Mouse (Mus musculus) kidney, embryonic 16.5 days (tissue): ENCODE measurements at regions not wholly inside any gene's neighbourhood (a gene's known extent, or its start where the extent isn't known, plus 50 kb on each side); places are given as distances from the start of the nearest gene placed in this dataset.
"Not testable (repeated sequence)": the region's sequence is repeated elsewhere in the genome, so short reads cannot be mapped to it uniquely, and the experiment has no call there.

ENCODE experiments used
- ATAC-seq: fragments of 200-750 bp; cut with Nextera tagmentation; 2 replicates; pipeline ENCODE4 v1.8.0; 2017; ENCODE audit warnings: moderate TSS enrichment; ENCODE audit not compliant: low FRiP score, low TSS enrichment
- H3K27ac ChIP-seq: fragments of 300-500 bp; sonication (generic); 2 replicates; pipeline ENCODE4 v1.5.1; 2014; ENCODE audit warnings: low read length
- H3K27me3 ChIP-seq: fragments of 300-500 bp; sonication (generic); 2 replicates; pipeline ENCODE4 v1.6.1; 2014; ENCODE audit warnings: low read length, control low read depth, mixed read lengths; ENCODE audit not compliant: insufficient read depth
- H3K36me3 ChIP-seq: fragments of 300-500 bp; sonication (generic); 2 replicates; pipeline ENCODE4 v1.6.1; 2014; ENCODE audit warnings: low read length, control low read depth, mixed read lengths; ENCODE audit not compliant: insufficient read depth
- H3K4me1 ChIP-seq: fragments of 300-500 bp; sonication (generic); 2 replicates; pipeline ENCODE4 v1.6.1; 2014; ENCODE audit warnings: low read length, control low read depth, mixed read lengths; ENCODE audit not compliant: insufficient read depth
- H3K4me2 ChIP-seq: fragments of 300-500 bp; sonication (generic); replicated peaks from 2 replicates; pipeline ENCODE4 v1.6.1; 2014; ENCODE audit warnings: low read depth, low read length
- H3K4me3 ChIP-seq: fragments of 300-500 bp; sonication (generic); 2 replicates; pipeline ENCODE4 v1.5.1; 2014; ENCODE audit warnings: mild to moderate bottlenecking, low read length
- H3K9ac ChIP-seq: fragments of 300-500 bp; sonication (generic); replicated peaks from 2 replicates; pipeline ENCODE4 v1.6.1; 2014; ENCODE audit warnings: low read length
- H3K9me3 ChIP-seq: fragments of 300-500 bp; sonication (generic); 2 replicates; pipeline ENCODE4 v1.6.1; 2016; ENCODE audit warnings: low read length, control low read depth
- WGBS: fragments of 180-500 bp; shearing (Covaris S2); extraction: QIAGEN DNeasy Blood & Tissue Kit; methylation state at CpG from one replicate; pipeline ENCODE4 v1.1.7; 2014; 5-methylcytosine and 5-hydroxymethylcytosine counted together

DNA sequence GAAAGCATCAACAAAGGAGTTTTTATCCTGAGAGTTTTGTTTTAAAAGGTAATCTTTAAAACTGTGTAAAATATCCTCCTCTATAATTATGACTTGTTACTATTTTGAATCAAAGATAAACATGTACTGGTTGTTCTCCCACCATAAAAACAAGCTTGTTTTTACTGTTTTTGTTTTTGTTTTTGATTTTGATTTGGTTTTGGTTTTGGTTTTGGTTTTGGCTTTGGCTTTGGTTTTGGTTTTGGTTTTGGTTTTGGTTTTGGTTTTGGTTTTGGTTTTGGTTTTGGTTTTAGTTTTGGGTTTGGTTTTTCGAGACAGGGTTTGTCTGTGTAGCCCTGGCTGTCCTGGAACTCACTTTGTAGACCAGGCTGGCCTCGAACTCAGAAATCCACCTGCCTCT lies 120.9 kb upstream of the Slc13a1 start:
- H3K27me3 ChIP-seq, H3K36me3 ChIP-seq, H3K4me3 ChIP-seq, H3K4me2 ChIP-seq, ATAC-seq, H3K9ac ChIP-seq, H3K9me3 ChIP-seq, H3K4me1 ChIP-seq, H3K27ac ChIP-seq: not testable (repeated sequence)
- 93% methylated on average over 2 of the region's 2 CpGs for whole genome bisulfite sequencing

DNA sequence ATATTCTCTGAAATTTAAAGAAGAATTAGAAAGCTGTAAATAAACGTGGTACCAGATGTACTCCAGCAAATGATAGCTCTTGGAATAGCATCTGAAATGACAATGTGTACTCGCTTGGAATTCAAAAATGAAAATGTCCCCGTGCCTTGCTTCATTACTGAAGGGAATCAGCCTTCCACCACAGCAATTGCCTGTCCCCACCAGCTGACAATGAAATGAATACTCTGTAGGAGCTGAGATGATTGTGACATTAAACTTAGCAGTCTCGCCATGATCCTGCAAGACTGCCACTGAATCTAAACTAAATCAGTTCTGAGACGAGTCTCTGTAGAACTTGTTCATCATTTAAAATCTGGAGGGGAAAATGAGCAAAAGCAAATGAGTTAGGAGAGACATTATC lies 104.9 kb upstream of the Slc13a1 start:
- H3K4me3 ChIP-seq, result no peak overlapping the region
- no peaks in the 10 kb centered on the region for H3K9me3 ChIP-seq
- H3K27ac ChIP-seq, result no peak overlapping the region
- H3K27me3 ChIP-seq, result no peaks in the 10 kb centered on the region
- 75% methylated on average over 5 of the region's 5 CpGs for WGBS
- no peak for ATAC-seq
- H3K4me2 ChIP-seq, result no peak overlapping the region
- no peaks in the 10 kb centered on the region for H3K36me3 ChIP-seq
- no peak overlapping the region for H3K9ac ChIP-seq
- H3K4me1 ChIP-seq, result no peaks in the 10 kb centered on the region

- no peak overlapping the region for H3K4me3 ChIP-seq
Observed at GRCm38 (mm10) chr6:24269633-24270032, 101.7 kb upstream of the Slc13a1 start.

GRCm38 (mm10) chr6:24263796-24264195 lies 95.9 kb upstream of the Slc13a1 start:
- H3K4me2 ChIP-seq, result no peak overlapping the region
- no peaks in the 10 kb centered on the region for H3K9me3 ChIP-seq
- H3K36me3 ChIP-seq, result no peaks in the 10 kb centered on the region
- no peak overlapping the region for H3K27ac ChIP-seq
- no peaks in the 10 kb centered on the region for H3K4me1 ChIP-seq
- H3K4me3 ChIP-seq, result no peak overlapping the region
- H3K9ac ChIP-seq, result no peak overlapping the region
- H3K27me3 ChIP-seq, result no peaks in the 10 kb centered on the region
- 35% methylated on average over 4 of the region's 4 CpGs for WGBS
- no peak for ATAC-seq

More at GRCm38 (mm10) chr6:24269633-24270032, 101.7 kb upstream of the Slc13a1 start:
- Histone ChIP-seq H3K27me3 (no peaks in the 10 kb centered on the region), H3K27ac (no peak overlapping the region), H3K9me3 (no peaks in the 10 kb centered on the region), H3K9ac (no peak overlapping the region), H3K4me1 (no peaks in the 10 kb centered on the region), H3K4me2 (no peak overlapping the region), H3K36me3 (no peaks in the 10 kb centered on the region)
- no peak for ATAC-seq
- 68% methylated on average over 3 of the region's 3 CpGs for WGBS

DNA sequence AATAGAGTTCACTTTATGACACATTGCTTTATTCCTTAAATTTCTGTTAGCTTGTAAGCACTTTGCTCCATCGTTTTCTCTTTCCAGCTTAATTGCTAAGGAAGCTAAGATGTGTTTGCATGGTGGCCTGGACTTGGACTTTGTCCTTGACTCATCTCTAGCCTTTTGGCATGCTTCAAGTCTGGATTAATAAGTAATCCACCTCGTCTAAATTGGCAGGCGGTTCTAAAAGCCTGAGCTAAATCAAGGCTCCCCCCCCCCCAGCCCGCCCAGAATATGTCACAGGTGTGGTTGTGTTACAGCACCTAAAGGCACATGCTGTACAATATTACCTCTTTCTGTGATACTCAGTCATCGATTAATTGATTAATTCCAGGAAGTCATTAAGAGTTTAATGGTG lies 94.7 kb upstream of the Slc13a1 start:
- H3K27me3 ChIP-seq, result no peaks in the 10 kb centered on the region
- H3K9me3 ChIP-seq, result no peaks in the 10 kb centered on the region
- H3K36me3 ChIP-seq, result no peaks in the 10 kb centered on the region
- H3K9ac ChIP-seq, result no peak overlapping the region
- no peaks in the 10 kb centered on the region for H3K4me1 ChIP-seq
- H3K4me2 ChIP-seq, result no peak overlapping the region
- WGBS, result 67% methylated on average over 5 of the region's 5 CpGs
- peak; percentile 77; the same call in 1 of the 2 replicates for ATAC-seq
- H3K27ac ChIP-seq, result no peak overlapping the region
- H3K4me3 ChIP-seq, result no peak overlapping the region

DNA sequence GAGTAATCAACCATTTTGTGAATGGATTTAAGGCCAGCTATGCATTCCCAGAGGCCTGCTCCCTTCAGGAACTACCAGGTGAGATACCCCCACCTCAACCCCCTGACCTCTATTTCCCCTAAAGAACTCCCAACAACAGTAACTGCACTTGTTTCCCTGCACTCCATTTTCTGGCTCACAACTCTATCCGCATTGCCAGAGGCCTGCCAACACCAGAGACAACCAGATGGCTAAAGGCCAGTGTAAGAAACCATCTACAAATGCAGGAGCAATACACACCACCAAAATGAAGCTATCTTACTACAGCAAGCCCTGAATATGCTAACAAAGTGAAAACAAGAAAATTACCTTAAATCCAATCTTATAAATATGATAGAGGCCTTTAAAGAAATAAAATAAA lies 77.7 kb upstream of the Slc13a1 start:
- H3K27ac ChIP-seq, result no peak overlapping the region
- 84% methylated on average over 1 of the region's 1 CpGs for WGBS
- H3K36me3 ChIP-seq, result no peaks in the 10 kb centered on the region
- no peak overlapping the region for H3K4me2 ChIP-seq
- no peak overlapping the region for H3K4me3 ChIP-seq
- H3K9ac ChIP-seq, result no peak overlapping the region
- H3K4me1 ChIP-seq, result no peaks in the 10 kb centered on the region
- H3K27me3 ChIP-seq, result no peaks in the 10 kb centered on the region
- no peaks in the 10 kb centered on the region for H3K9me3 ChIP-seq
- no peak for ATAC-seq

GRCm38 (mm10) chr6:24238541-24238940 lies 70.6 kb upstream of the Slc13a1 start:
- Histone ChIP-seq H3K27me3 (no peaks in the 10 kb centered on the region), H3K27ac (peak overlapping the region; percentile 34; the same call in 1 of the 2 replicates), H3K36me3 (no peaks in the 10 kb centered on the region), H3K9me3 (no peaks in the 10 kb centered on the region), H3K9ac (no peak overlapping the region), H3K4me3 (no peak overlapping the region), H3K4me1 (peaks cover 17% of the 10 kb centered on the region), H3K4me2 (no peak overlapping the region)
- peak; percentile 96 for ATAC-seq
- 14% methylated on average over 1 of the region's 1 CpGs for WGBS

- H3K4me1 ChIP-seq, result peaks cover 17% of the 10 kb centered on the region
- peak; percentile 49; the same call in 1 of the 2 replicates for ATAC-seq
- no peak overlapping the region for H3K9ac ChIP-seq
- H3K4me3 ChIP-seq, result no peak overlapping the region
- H3K9me3 ChIP-seq, result no peaks in the 10 kb centered on the region
- 25% methylated on average over 2 of the region's 2 CpGs for WGBS
- H3K36me3 ChIP-seq, result no peaks in the 10 kb centered on the region
- no peaks in the 10 kb centered on the region for H3K27me3 ChIP-seq
- H3K4me2 ChIP-seq, result no peak overlapping the region
- H3K27ac ChIP-seq, result no peak overlapping the region
Observed at GRCm38 (mm10) chr6:24238054-24238453, 70.2 kb upstream of the Slc13a1 start.

GRCm38 (mm10) chr6:24233626-24234025 lies 65.7 kb upstream of the Slc13a1 start:
- Histone ChIP-seq H3K9me3 (no peaks in the 10 kb centered on the region), H3K36me3 (no peaks in the 10 kb centered on the region), H3K9ac (no peak overlapping the region), H3K4me1 (peaks cover 12% of the 10 kb centered on the region), H3K4me3 (no peak overlapping the region), H3K27ac (no peak overlapping the region), H3K27me3 (no peaks in the 10 kb centered on the region), H3K4me2 (no peak overlapping the region)
- 75% methylated on average over 2 of the region's 2 CpGs for WGBS
- ATAC-seq, result no peak

GRCm38 (mm10) chr6:24220589-24220988 lies 52.7 kb upstream of the Slc13a1 start:
- Histone ChIP-seq H3K27ac (no peak overlapping the region), H3K4me1 (no peaks in the 10 kb centered on the region), H3K36me3 (no peaks in the 10 kb centered on the region), H3K27me3 (no peaks in the 10 kb centered on the region), H3K9me3 (no peaks in the 10 kb centered on the region), H3K4me3 (no peak overlapping the region), H3K9ac (no peak overlapping the region), H3K4me2 (no peak overlapping the region)
- WGBS, result 89% methylated on average over 1 of the region's 1 CpGs
- ATAC-seq, result no peak
